Mouse (Mus musculus) gastrocnemius, postnatal 10 days (tissue): Measurements from ENCODE around the gene Cacna1b. TPM values are rescaled to one million over a fixed set of nuclear protein-coding genes. Genes with fewer than 3 reads are reported as not detected.

ENCODE experiments used
- DNase-seq: peaks from one replicate; pipeline ENCODE4 v3.0.0; 2021; ENCODE audit warnings: mixed read lengths
- total RNA-seq, 2 experiments: library from RNA; stranded (reverse); gene quantifications; 2 replicates each; pipeline ENCODE4 v1.2.3; 2021

Gene Cacna1b
- total RNA-seq, 2 experiments from 2014 or later, result 0.34 to 0.45 TPM

- no peak for DNase-seq
These were observed 44.0 kb downstream of the Cacna1b start for GRCm38 (mm10) chr2:24718906-24719305.

GRCm38 (mm10) chr2:24717963-24718362 lies 45.0 kb downstream of the Cacna1b start:
- DNase-seq, result no peak

- DNase-seq, result no peak
These were observed 45.5 kb downstream of the Cacna1b start for GRCm38 (mm10) chr2:24717461-24717860.

GRCm38 (mm10) chr2:24705929-24706328 lies 57.0 kb downstream of the Cacna1b start:
- no peak for DNase-seq

GRCm38 (mm10) chr2:24702208-24702957 lies 60.6 kb downstream of the Cacna1b start:
- no peak for DNase-seq

GRCm38 (mm10) chr2:24697281-24697980 lies 65.5 kb downstream of the Cacna1b start:
- DNase-seq, result no peak

GRCm38 (mm10) chr2:24692371-24692770 lies 70.6 kb downstream of the Cacna1b start:
- DNase-seq, result no peak

GRCm38 (mm10) chr2:24690356-24690755 lies 72.6 kb downstream of the Cacna1b start:
- no peak for DNase-seq

- DNase-seq, result no peak
These were observed 77.6 kb downstream of the Cacna1b start for GRCm38 (mm10) chr2:24685347-24685746.

GRCm38 (mm10) chr2:24684796-24685195 lies 78.2 kb downstream of the Cacna1b start:
- no peak for DNase-seq

GRCm38 (mm10) chr2:24683266-24683665 lies 79.7 kb downstream of the Cacna1b start:
- no peak for DNase-seq

- DNase-seq, result no peak
These were observed 82.2 kb downstream of the Cacna1b start for GRCm38 (mm10) chr2:24680731-24681130.

GRCm38 (mm10) chr2:24680176-24680575 lies 82.8 kb downstream of the Cacna1b start:
- DNase-seq, result no peak

GRCm38 (mm10) chr2:24679012-24679651 lies 83.8 kb downstream of the Cacna1b start:
- peak; percentile 44 for DNase-seq

GRCm38 (mm10) chr2:24678538-24678937 lies 84.4 kb downstream of the Cacna1b start:
- no peak for DNase-seq

- no peak for DNase-seq
These were observed 84.8 kb downstream of the Cacna1b start for GRCm38 (mm10) chr2:24678110-24678509.

- DNase-seq, result no peak
These were observed 85.3 kb downstream of the Cacna1b start for GRCm38 (mm10) chr2:24677629-24678028.

GRCm38 (mm10) chr2:24674432-24675006 lies 88.4 kb downstream of the Cacna1b start:
- no peak for DNase-seq

GRCm38 (mm10) chr2:24668598-24668997 lies 94.4 kb downstream of the Cacna1b start:
- DNase-seq, result no peak

GRCm38 (mm10) chr2:24664678-24665257 lies 98.2 kb downstream of the Cacna1b start:
- no peak for DNase-seq

GRCm38 (mm10) chr2:24659150-24659775 lies 103.7 kb downstream of the Cacna1b start:
- DNase-seq, result no peak

- no peak for DNase-seq
These were observed 114.4 kb downstream of the Cacna1b start for GRCm38 (mm10) chr2:24648503-24648902.
